Mouse (Mus musculus): ENCODE measurements around the gene Fryl.

Gene Fryl

GRCm38 (mm10) chr5:73192870-73193576 is 63.4 kb downstream of the Fryl start:
- DNase-seq = no peak

- DNase-seq = no peak
Measured at GRCm38 (mm10) chr5:73191765-73192164, 64.7 kb downstream of the Fryl start.

DNA sequence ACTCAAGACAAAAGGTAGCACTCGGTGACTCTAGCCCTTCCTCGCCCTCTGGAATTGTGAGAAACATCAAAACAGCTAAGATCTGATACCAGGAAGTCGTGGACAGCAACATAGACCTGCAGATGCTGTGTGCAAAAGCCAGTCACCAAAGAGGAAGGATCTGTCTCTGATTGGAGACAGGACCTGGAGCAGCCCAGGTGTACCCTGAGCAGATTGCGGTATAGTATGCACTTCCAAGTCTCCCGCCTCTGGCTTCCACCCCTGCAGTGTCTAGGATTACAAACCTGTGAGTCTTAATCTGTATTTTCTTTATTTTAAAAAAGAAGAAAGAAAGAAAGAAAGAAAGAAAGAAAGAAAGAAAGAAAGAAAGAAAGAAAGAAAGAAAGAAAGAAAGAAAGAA is 66.3 kb downstream of the Fryl start:
- no peak for DNase-seq

DNA sequence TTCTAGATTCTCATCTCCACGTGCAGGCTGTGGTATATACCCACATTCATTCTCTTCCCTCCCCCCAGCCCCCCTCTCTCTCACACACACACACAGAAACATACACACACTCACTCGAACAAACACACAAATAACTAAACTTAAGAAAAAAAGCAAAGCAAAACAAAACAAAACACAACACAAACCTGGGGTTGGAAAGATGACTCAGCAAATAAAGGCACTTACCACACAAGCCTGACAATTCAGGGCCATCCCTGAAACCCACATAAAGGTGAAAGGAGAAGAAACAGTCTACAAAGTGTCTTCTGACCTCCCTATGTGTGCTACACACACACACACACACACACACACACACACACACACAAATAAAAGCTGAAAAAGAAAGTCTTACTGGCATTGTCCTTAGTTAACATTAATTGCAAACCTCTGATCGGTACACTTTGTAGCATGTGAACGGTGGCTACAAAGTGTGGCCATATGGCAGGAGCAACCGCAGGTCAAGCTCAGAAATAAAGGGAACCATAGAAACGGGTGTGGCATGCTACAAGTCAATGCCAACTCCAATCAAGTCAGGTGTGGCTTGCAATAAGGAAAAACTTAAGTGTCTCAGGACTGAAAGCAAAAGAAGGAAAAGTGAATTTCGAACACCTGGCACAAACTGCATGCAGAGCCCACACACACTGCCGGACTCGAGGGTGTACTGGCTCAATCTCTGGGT is 66.8 kb downstream of the Fryl start:
- no peak for DNase-seq

DNA sequence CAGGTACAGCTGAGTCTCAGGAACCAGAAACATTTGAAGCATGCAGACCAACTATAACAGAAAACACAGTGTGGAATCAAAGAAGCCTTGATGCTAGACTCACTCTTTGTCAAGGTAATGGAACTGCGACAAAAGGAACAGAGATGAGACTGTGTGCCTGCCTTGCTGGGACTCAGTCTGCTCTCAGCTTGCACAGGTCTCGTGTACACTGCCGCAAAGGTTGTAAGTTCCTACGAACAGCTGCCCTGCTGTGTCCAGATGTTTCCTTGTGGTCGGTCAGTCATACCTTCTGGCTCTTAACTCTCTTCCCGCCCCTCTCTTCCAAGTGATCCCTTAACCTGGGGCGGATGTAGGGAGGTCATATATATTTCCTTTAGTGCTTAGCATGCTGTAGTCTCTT is 67.8 kb downstream of the Fryl start:
- DNase-seq = no peak

- no peak for DNase-seq
Measured at GRCm38 (mm10) chr5:73188164-73188563, 68.3 kb downstream of the Fryl start.

GRCm38 (mm10) chr5:73186912-73187311 is 69.5 kb downstream of the Fryl start:
- DNase-seq = no peak

- DNase-seq = no peak
Measured at GRCm38 (mm10) chr5:73185424-73185823, 71.0 kb downstream of the Fryl start.

- DNase-seq = no peak
Measured at GRCm38 (mm10) chr5:73182701-73183447, 73.5 kb downstream of the Fryl start.

- DNase-seq = no peak
Measured at GRCm38 (mm10) chr5:73182191-73182590, 74.2 kb downstream of the Fryl start.

DNA sequence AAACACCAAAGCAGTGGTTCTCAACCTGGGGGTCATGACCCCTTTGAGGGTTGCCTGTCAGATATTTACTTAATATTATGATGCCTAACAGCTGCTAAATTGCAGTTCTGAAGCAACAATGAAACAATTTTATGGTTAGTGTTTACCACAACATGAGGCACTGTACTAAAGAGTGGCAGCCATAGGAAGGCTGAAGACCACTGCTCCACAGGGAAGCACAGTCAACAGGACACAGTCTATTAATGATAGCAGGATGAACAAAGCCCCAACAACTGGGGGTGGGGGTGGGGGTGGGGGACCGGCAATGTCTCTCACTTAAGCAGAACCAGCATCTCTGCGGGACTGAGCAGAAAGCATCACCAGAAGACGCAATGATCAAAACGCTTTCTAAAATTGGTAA is 80.1 kb downstream of the Fryl start:
- no peak for DNase-seq

GRCm38 (mm10) chr5:73175377-73176147 is 80.9 kb downstream of the Fryl start:
- no peak for DNase-seq

DNA sequence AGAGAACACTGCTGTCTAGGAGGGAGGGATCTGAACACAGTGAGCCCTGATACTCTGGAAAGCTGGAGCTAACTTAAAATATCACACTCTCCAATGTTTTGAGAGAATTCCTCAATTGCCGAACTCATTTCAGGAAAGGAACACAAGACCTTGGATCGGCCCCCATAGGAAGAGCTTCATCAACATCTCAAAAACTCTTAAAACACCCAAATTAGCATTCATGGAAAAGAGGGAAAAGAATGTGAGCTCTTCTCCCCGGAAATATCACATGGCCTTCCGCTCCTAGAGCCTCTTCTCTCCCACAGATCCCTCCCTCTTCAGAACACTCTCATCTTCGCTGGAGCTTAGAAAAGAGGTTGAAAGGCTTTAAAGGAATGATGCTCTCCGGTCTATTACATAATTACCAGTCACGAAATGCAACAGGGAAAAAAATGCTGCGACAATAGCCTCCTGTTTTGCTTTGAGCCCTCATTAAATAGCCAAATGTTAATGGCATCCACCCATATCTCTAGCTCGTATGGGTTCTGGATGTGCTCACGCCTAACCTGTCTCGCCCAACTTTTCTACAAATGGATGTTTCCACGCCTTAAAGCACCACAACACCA is 84.4 kb downstream of the Fryl start:
- DNase-seq = no peak

DNA sequence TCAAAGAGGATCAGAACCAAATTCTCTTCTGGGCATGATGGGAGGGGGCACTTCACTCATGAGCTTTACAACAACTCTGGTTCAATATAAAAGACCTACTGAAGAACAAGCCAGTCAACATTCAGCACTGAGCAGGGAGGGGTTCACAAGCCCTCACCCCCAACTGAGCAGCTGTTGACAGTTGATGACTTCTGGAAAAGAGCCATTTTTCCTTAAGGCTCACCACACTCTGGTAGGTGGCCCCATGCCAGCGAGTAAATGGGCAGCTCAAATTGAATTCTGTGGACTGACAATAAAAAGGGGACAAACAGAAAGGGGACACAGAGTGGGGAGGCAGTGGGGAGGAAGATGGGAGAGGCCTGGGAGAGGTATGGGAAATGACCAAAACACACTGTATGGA is 85.2 kb downstream of the Fryl start:
- no peak for DNase-seq

- no peak for DNase-seq
Measured at GRCm38 (mm10) chr5:73168769-73169272, 87.6 kb downstream of the Fryl start.

GRCm38 (mm10) chr5:73167976-73168768 is 88.2 kb downstream of the Fryl start:
- no peak for DNase-seq

GRCm38 (mm10) chr5:73163970-73164369 is 92.4 kb downstream of the Fryl start:
- no peak for DNase-seq

DNA sequence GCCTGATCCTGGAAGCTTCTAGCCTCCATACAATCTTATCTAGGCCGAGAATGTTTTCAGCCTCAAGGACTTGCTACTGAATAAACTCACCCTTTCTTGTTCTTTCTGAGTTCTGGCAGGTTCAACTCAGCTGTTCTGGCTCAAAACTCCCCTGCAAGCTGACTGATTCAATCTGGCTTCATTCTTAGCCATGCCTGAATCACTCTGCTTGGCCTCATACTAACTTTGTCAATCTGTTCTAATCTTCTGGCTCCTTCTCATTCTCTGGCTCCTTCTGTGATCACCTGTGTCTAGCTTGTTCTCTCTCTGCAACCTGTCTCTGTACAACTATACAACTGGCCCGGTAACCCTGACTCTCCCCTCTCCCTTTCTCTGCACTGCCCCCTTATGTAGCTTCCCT is 93.9 kb downstream of the Fryl start:
- no peak for DNase-seq

- no peak for DNase-seq
Measured at GRCm38 (mm10) chr5:73160440-73160839, 96.0 kb downstream of the Fryl start.

GRCm38 (mm10) chr5:73157502-73157901 is 98.9 kb downstream of the Fryl start:
- no peak for DNase-seq

DNA sequence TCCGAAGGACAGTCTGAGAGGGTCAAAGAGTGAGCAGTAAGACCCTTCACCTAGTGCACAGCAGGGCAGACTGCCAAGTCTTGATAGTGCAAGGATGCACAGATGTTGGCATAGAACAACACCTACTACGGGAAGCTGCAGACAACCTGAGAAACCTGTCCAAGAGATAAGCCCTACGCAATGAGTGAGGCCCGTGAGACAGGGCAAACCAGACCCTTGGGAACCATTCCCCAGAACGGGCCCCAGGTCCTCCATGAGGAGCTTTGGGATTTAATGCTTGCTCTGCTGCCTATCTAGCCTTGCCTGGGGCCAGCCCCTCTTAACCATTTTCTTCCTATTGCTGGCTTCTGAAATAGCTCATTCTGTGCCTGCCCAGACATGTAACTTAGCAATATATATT is 99.4 kb downstream of the Fryl start:
- DNase-seq = no peak
